Mouse (Mus musculus): ENCODE results near the gene Gm47995. TPM values are rescaled to one million over a fixed set of nuclear protein-coding genes. Genes with fewer than 3 reads are reported as not detected.
"Not testable (repeated sequence)": the region's sequence is repeated elsewhere in the genome, so short reads cannot be mapped to it uniquely, and the experiment has no call there.

The Gm47995 gene
- polyA plus RNA-seq, 1 experiment = 0.05 TPM

- H3K36me3 ChIP-seq (ENCODE audit: control insufficient read depth, insufficient read depth); H3K79me2 ChIP-seq (ENCODE audit: control insufficient read depth, insufficient read depth); H3K4me3 ChIP-seq (ENCODE audit: insufficient read depth, poor library complexity, severe bottlenecking); H3ac ChIP-seq (ENCODE audit: control insufficient read depth, insufficient read length, low read depth); H3K27me3 ChIP-seq (ENCODE audit: control insufficient read depth, insufficient read depth, insufficient read length); H3K79me3 ChIP-seq (ENCODE audit: low read depth): not testable (repeated sequence)
These were observed 4.5 kb downstream of the Gm47995 start for GRCm38 (mm10) chr1:151202771-151203170.

GRCm38 (mm10) chr1:151203818-151204217 lies 5.6 kb downstream of the Gm47995 start, which contains the start of gene 3110040M04Rik:
3110040M04Rik (plus strand) TSS chr1:151204121.
- not testable (repeated sequence) for H3K27me3 ChIP-seq (ENCODE audit: control insufficient read depth, insufficient read depth, insufficient read length); H3K36me3 ChIP-seq (ENCODE audit: control insufficient read depth, insufficient read depth); H3K79me3 ChIP-seq (ENCODE audit: low read depth); H3ac ChIP-seq (ENCODE audit: control insufficient read depth, insufficient read length, low read depth); H3K79me2 ChIP-seq (ENCODE audit: control insufficient read depth, insufficient read depth); H3K4me3 ChIP-seq (ENCODE audit: insufficient read depth, poor library complexity, severe bottlenecking)

GRCm38 (mm10) chr1:151208493-151208892 lies 10.2 kb downstream of the Gm47995 start:
- H3K79me2 ChIP-seq (ENCODE audit: control insufficient read depth, insufficient read depth); H3K27me3 ChIP-seq (ENCODE audit: control insufficient read depth, insufficient read depth, insufficient read length); H3ac ChIP-seq (ENCODE audit: control insufficient read depth, insufficient read length, low read depth); H3K36me3 ChIP-seq (ENCODE audit: control insufficient read depth, insufficient read depth); H3K4me3 ChIP-seq (ENCODE audit: insufficient read depth, poor library complexity, severe bottlenecking); H3K79me3 ChIP-seq (ENCODE audit: low read depth): not testable (repeated sequence)

GRCm38 (mm10) chr1:151208944-151209343 lies 10.7 kb downstream of the Gm47995 start:
- not testable (repeated sequence) for H3K79me2 ChIP-seq (ENCODE audit: control insufficient read depth, insufficient read depth); H3K79me3 ChIP-seq (ENCODE audit: low read depth); H3K4me3 ChIP-seq (ENCODE audit: insufficient read depth, poor library complexity, severe bottlenecking); H3K27me3 ChIP-seq (ENCODE audit: control insufficient read depth, insufficient read depth, insufficient read length); H3ac ChIP-seq (ENCODE audit: control insufficient read depth, insufficient read length, low read depth); H3K36me3 ChIP-seq (ENCODE audit: control insufficient read depth, insufficient read depth)

- not testable (repeated sequence) for H3K36me3 ChIP-seq (ENCODE audit: control insufficient read depth, insufficient read depth); H3K79me3 ChIP-seq (ENCODE audit: low read depth); H3K4me3 ChIP-seq (ENCODE audit: insufficient read depth, poor library complexity, severe bottlenecking); H3K27me3 ChIP-seq (ENCODE audit: control insufficient read depth, insufficient read depth, insufficient read length); H3ac ChIP-seq (ENCODE audit: control insufficient read depth, insufficient read length, low read depth); H3K79me2 ChIP-seq (ENCODE audit: control insufficient read depth, insufficient read depth)
These were observed 11.6 kb downstream of the Gm47995 start, which contains the start of gene Gm47996 for GRCm38 (mm10) chr1:151209824-151210355. Gm47996 (plus strand) TSS chr1:151210131.

- H3K36me3 ChIP-seq (ENCODE audit: control insufficient read depth, insufficient read depth); H3K4me3 ChIP-seq (ENCODE audit: insufficient read depth, poor library complexity, severe bottlenecking); H3ac ChIP-seq (ENCODE audit: control insufficient read depth, insufficient read length, low read depth); H3K79me2 ChIP-seq (ENCODE audit: control insufficient read depth, insufficient read depth); H3K27me3 ChIP-seq (ENCODE audit: control insufficient read depth, insufficient read depth, insufficient read length); H3K79me3 ChIP-seq (ENCODE audit: low read depth): not testable (repeated sequence)
These were observed 13.4 kb downstream of the Gm47995 start for GRCm38 (mm10) chr1:151211666-151212065.

GRCm38 (mm10) chr1:151214862-151215261 lies 16.6 kb downstream of the Gm47995 start:
- Histone ChIP-seq H3K36me3 (ENCODE audit: control insufficient read depth, insufficient read depth) (no peaks in the 10 kb centered on the region), H3K4me3 (ENCODE audit: insufficient read depth, poor library complexity, severe bottlenecking) (no peak overlapping the region), H3K79me2 (ENCODE audit: control insufficient read depth, insufficient read depth) (no peaks in the 10 kb centered on the region), H3ac (ENCODE audit: control insufficient read depth, insufficient read length, low read depth) (no peak overlapping the region), H3K79me3 (ENCODE audit: low read depth) (no peaks in the 10 kb centered on the region), H3K27me3 (ENCODE audit: control insufficient read depth, insufficient read depth, insufficient read length) (no peaks in the 10 kb centered on the region)
- no peak for TF ChIP-seq USF1 (IDR thresholded peaks at IDR 0.05; ENCODE audit: low read depth)
- no peak for TF ChIP-seq FOSL1 (IDR thresholded peaks at IDR 0.05; ENCODE audit: insufficient read depth, low read length, poor library complexity, severe bottlenecking)
- no peak for TF ChIP-seq MAX (IDR thresholded peaks at IDR 0.05)
- TF ChIP-seq MYOD1 (IDR thresholded peaks at IDR 0.05; ENCODE audit: control insufficient read depth, insufficient read length, low read depth) = no peak
- TF ChIP-seq CEBPB (IDR thresholded peaks at IDR 0.05; ENCODE audit: low read depth) = no peak
- no peak for TF ChIP-seq MYOG (IDR thresholded peaks at IDR 0.05; ENCODE audit: control insufficient read depth, extremely low read depth, insufficient read length)
- TF ChIP-seq CTCF (IDR thresholded peaks at IDR 0.05; ENCODE audit: control insufficient read depth, insufficient read depth, insufficient read length) = no peak

- Histone ChIP-seq H3K36me3 (ENCODE audit: control insufficient read depth, insufficient read depth) (no peaks in the 10 kb centered on the region), H3K4me3 (ENCODE audit: insufficient read depth, poor library complexity, severe bottlenecking) (no peak overlapping the region), H3K79me3 (ENCODE audit: low read depth) (no peaks in the 10 kb centered on the region), H3K79me2 (ENCODE audit: control insufficient read depth, insufficient read depth) (no peaks in the 10 kb centered on the region), H3K27me3 (ENCODE audit: control insufficient read depth, insufficient read depth, insufficient read length) (no peaks in the 10 kb centered on the region), H3ac (ENCODE audit: control insufficient read depth, insufficient read length, low read depth) (no peak overlapping the region)
- TF ChIP-seq CTCF (IDR thresholded peaks at IDR 0.05; ENCODE audit: control insufficient read depth, insufficient read depth, insufficient read length) (no peak), CEBPB (IDR thresholded peaks at IDR 0.05; ENCODE audit: low read depth) (no peak), MYOG (IDR thresholded peaks at IDR 0.05; ENCODE audit: control insufficient read depth, extremely low read depth, insufficient read length) (no peak), MAX (IDR thresholded peaks at IDR 0.05) (no peak), FOSL1 (IDR thresholded peaks at IDR 0.05; ENCODE audit: insufficient read depth, low read length, poor library complexity, severe bottlenecking) (no peak), MYOD1 (IDR thresholded peaks at IDR 0.05; ENCODE audit: control insufficient read depth, insufficient read length, low read depth) (no peak), USF1 (IDR thresholded peaks at IDR 0.05; ENCODE audit: low read depth) (no peak)
These were observed 17.7 kb downstream of the Gm47995 start for GRCm38 (mm10) chr1:151215985-151216384.

Measured in C2C12 (cell line).